Mouse (Mus musculus): ENCODE data around the gene Znrd1.

Gene Znrd1

GRCm38 (mm10) chr17:36970316-36970890, 12.0 kb upstream of the Znrd1 start:
- DNase-seq: no peak

- DNase-seq: no peak
Observed at GRCm38 (mm10) chr17:36966875-36967274, 8.5 kb upstream of the Znrd1 start.

- DNase-seq: no peak
Observed at GRCm38 (mm10) chr17:36961125-36961524, 2.8 kb upstream of the Znrd1 start.

- DNase-seq: no peak
Observed at GRCm38 (mm10) chr17:36958884-36959283, 525 bp upstream of the Znrd1 start.

GRCm38 (mm10) chr17:36953062-36953461, 5.3 kb downstream of the Znrd1 start:
- DNase-seq: peak; percentile 85

GRCm38 (mm10) chr17:36952631-36953030, 5.7 kb downstream of the Znrd1 start:
- DNase-seq: peak; percentile 92

GRCm38 (mm10) chr17:36950981-36951947, 7.1 kb downstream of the Znrd1 start, which contains the start of gene Ppp1r11:
Gene Ppp1r11, minus strand, starts transcription at chr17:36951741.
- peak; percentile 100 for DNase-seq

GRCm38 (mm10) chr17:36949265-36949664, 9.1 kb downstream of the Znrd1 start:
- DNase-seq: peak; percentile 88

- peak; percentile 88 for DNase-seq
Observed at GRCm38 (mm10) chr17:36948286-36948685, 10.1 kb downstream of the Znrd1 start.

GRCm38 (mm10) chr17:36947051-36947819, 11.1 kb downstream of the Znrd1 start:
- DNase-seq: peak; percentile 96

GRCm38 (mm10) chr17:36944121-36944775, 14.1 kb downstream of the Znrd1 start:
- peak; percentile 92 for DNase-seq

- DNase-seq: peak; percentile 79
Observed at GRCm38 (mm10) chr17:36943691-36944090, 14.7 kb downstream of the Znrd1 start.

- peak; percentile 95 for DNase-seq
Observed at GRCm38 (mm10) chr17:36942791-36943471, 15.4 kb downstream of the Znrd1 start, which contains the start of gene Rnf39. Gene Rnf39, plus strand, starts transcription at chr17:36942918.

- peak; percentile 96 for DNase-seq
Observed at GRCm38 (mm10) chr17:36942391-36942790, 16.0 kb downstream of the Znrd1 start.

GRCm38 (mm10) chr17:36938056-36938455, 20.3 kb downstream of the Znrd1 start:
- peak; percentile 49 for DNase-seq

GRCm38 (mm10) chr17:36931806-36932205, 26.6 kb downstream of the Znrd1 start:
- DNase-seq: peak; percentile 97

GRCm38 (mm10) chr17:36931130-36931529, 27.2 kb downstream of the Znrd1 start:
- DNase-seq: no peak

GRCm38 (mm10) chr17:36930233-36930632, 28.1 kb downstream of the Znrd1 start:
- DNase-seq: peak; percentile 96

- peak; percentile 90 for DNase-seq
Observed at GRCm38 (mm10) chr17:36929236-36929932, 29.0 kb downstream of the Znrd1 start.

- DNase-seq: peak; percentile 91
Observed at GRCm38 (mm10) chr17:36927496-36928120, 30.8 kb downstream of the Znrd1 start.

- peak; percentile 51 for DNase-seq
Observed at GRCm38 (mm10) chr17:36923491-36923890, 34.9 kb downstream of the Znrd1 start.

Measured in heart, adult 11 months (tissue).